Mouse (Mus musculus): ENCODE data around the gene Ly6g5b. TPM values are rescaled to one million over a fixed set of nuclear protein-coding genes. Genes with fewer than 3 reads are reported as not detected.

The Ly6g5b gene
- polyA plus RNA-seq, 1 experiment from 2014 or later, result 0.60 TPM

GRCm38 (mm10) chr17:35096597-35096996, 18.6 kb downstream of the Ly6g5b start:
- ATAC-seq (no peak), DNase-seq (ENCODE audit: low spot score) (no peak)
- WGBS, result 88% methylated on average over 11 of the region's 12 CpGs
- Histone ChIP-seq H3K9ac (replicated peaks; ENCODE audit: low read depth) (no peak overlapping the region), H3K27me3 (replicated peaks; ENCODE audit: insufficient read depth, low read length) (no peaks in the 10 kb centered on the region), H3K4me3 (ENCODE audit: low read depth, low read length) (no peak overlapping the region), H3K4me2 (replicated peaks; ENCODE audit: low read depth, low read length) (no peak overlapping the region), H3K36me3 (ENCODE audit: insufficient read depth, low read length) (peaks cover 41% of the 10 kb centered on the region), H3K9me3 (ENCODE audit: low read length) (no peaks in the 10 kb centered on the region), H3K27ac (ENCODE audit: low read length) (no peak overlapping the region), H3K4me1 (ENCODE audit: insufficient read depth, low read depth, low read length) (no peaks in the 10 kb centered on the region)
- no peak for TF ChIP-seq CTCF (IDR thresholded peaks at IDR 0.05)
- TF ChIP-seq EP300 (IDR thresholded peaks at IDR 0.05), result no peak

- H3K9ac ChIP-seq (replicated peaks; ENCODE audit: low read depth), result no peak overlapping the region
- peaks cover 39% of the 10 kb centered on the region for H3K36me3 ChIP-seq (ENCODE audit: insufficient read depth, low read length)
- no peak overlapping the region for H3K4me2 ChIP-seq (replicated peaks; ENCODE audit: low read depth, low read length)
- no peaks in the 10 kb centered on the region for H3K9me3 ChIP-seq (ENCODE audit: low read length)
- H3K4me1 ChIP-seq (ENCODE audit: insufficient read depth, low read depth, low read length), result no peaks in the 10 kb centered on the region
- no peak for DNase-seq (ENCODE audit: low spot score)
- no peaks in the 10 kb centered on the region for H3K27me3 ChIP-seq (replicated peaks; ENCODE audit: insufficient read depth, low read length)
- 83% methylated on average over 15 of the region's 15 CpGs for WGBS
- no peak for TF ChIP-seq CTCF (IDR thresholded peaks at IDR 0.05)
- TF ChIP-seq EP300 (IDR thresholded peaks at IDR 0.05), result no peak
- no peak overlapping the region for H3K27ac ChIP-seq (ENCODE audit: low read length)
- no peak for ATAC-seq
- H3K4me3 ChIP-seq (ENCODE audit: low read depth, low read length), result no peak overlapping the region
Measured at GRCm38 (mm10) chr17:35094475-35095365, 20.5 kb downstream of the Ly6g5b start.

GRCm38 (mm10) chr17:35092403-35093198, 22.6 kb downstream of the Ly6g5b start:
- H3K27me3 ChIP-seq (replicated peaks; ENCODE audit: insufficient read depth, low read length), result no peaks in the 10 kb centered on the region

DNA sequence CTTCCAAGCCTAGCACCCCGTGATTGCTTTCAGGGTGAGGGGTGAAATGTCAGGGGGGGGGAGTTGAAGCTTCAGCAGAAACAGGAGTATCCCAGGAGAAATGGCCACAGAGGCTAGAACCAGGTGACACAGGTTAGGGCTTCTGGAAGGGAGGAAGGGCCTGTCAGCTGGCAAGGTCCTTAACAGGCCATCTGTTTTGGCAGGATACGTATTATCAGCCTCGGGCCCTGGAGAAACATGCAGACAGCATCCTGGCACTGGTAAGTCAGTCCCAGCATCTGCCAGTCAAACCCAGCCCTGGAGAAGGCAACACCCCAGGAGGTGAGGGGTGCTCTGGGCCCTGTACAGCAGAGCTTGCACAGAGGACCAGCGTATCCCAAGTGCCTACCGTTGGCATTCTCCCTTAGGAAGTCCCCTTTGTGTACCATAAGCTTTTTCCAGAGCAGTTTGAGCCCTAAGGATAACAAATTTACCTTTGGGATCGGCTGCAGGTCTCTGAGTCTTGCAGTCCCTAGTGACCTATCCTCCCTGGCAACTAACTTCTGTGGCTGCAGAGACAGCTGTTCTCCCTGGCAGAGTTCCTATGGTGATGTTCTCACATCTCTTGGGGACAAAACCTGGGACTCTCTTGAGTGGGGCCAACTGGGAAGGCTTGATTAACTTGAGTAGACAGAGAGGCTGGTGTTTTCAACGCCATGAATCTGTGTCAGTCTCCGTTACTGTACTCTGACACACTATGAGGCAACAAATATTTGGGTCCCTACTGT, 24.9 kb downstream of the Ly6g5b start:
- Histone ChIP-seq H3K27ac (ENCODE audit: low read length) (0 out of 2 replicates have a peak overlapping the region, but pooled peaks have one; percentile 99), H3K9me3 (ENCODE audit: low read length) (no peaks in the 10 kb centered on the region), H3K4me2 (replicated peaks; ENCODE audit: low read depth, low read length) (peak overlapping the region; percentile 59), H3K4me1 (ENCODE audit: insufficient read depth, low read depth, low read length) (no peaks in the 10 kb centered on the region), H3K9ac (replicated peaks; ENCODE audit: low read depth) (peak overlapping the region; percentile 89; the same call in 1 of the 2 replicates), H3K4me3 (ENCODE audit: low read depth, low read length) (peak overlapping the region; percentile 72), H3K36me3 (ENCODE audit: insufficient read depth, low read length) (peaks cover 14% of the 10 kb centered on the region; the same call in 1 of the 2 replicates), H3K27me3 (replicated peaks; ENCODE audit: insufficient read depth, low read length) (no peaks in the 10 kb centered on the region)
- no peak for TF ChIP-seq EP300 (IDR thresholded peaks at IDR 0.05)
- no peak for TF ChIP-seq CTCF (IDR thresholded peaks at IDR 0.05)
- DNase-seq (ENCODE audit: low spot score), result no peak
- 56% methylated on average over 8 of the region's 8 CpGs for WGBS
- no peak for ATAC-seq

More at GRCm38 (mm10) chr17:35092403-35093198, 22.6 kb downstream of the Ly6g5b start:
- Histone ChIP-seq H3K4me1 (ENCODE audit: insufficient read depth, low read depth, low read length) (no peaks in the 10 kb centered on the region), H3K27ac (ENCODE audit: low read length) (no peak overlapping the region), H3K9ac (replicated peaks; ENCODE audit: low read depth) (no peak overlapping the region), H3K4me2 (replicated peaks; ENCODE audit: low read depth, low read length) (no peak overlapping the region), H3K4me3 (ENCODE audit: low read depth, low read length) (no peak overlapping the region), H3K36me3 (ENCODE audit: insufficient read depth, low read length) (peaks cover 29% of the 10 kb centered on the region), H3K9me3 (ENCODE audit: low read length) (no peaks in the 10 kb centered on the region)
- no peak for ATAC-seq
- DNase-seq (ENCODE audit: low spot score), result no peak
- TF ChIP-seq CTCF (IDR thresholded peaks at IDR 0.05), result no peak
- TF ChIP-seq EP300 (IDR thresholded peaks at IDR 0.05), result no peak
- 88% methylated on average over 14 of the region's 14 CpGs for WGBS

- Histone ChIP-seq H3K36me3 (ENCODE audit: insufficient read depth, low read length) (peaks cover 14% of the 10 kb centered on the region; the same call in 1 of the 2 replicates), H3K4me3 (ENCODE audit: low read depth, low read length) (peak within 1 kb of the TSS; percentile 72), H3K27me3 (replicated peaks; ENCODE audit: insufficient read depth, low read length) (no peaks in the 10 kb centered on the region), H3K27ac (ENCODE audit: low read length) (peak within 1 kb of the TSS; percentile 99), H3K4me1 (ENCODE audit: insufficient read depth, low read depth, low read length) (no peaks in the 10 kb centered on the region), H3K4me2 (replicated peaks; ENCODE audit: low read depth, low read length) (peak within 1 kb of the TSS; percentile 59), H3K9ac (replicated peaks; ENCODE audit: low read depth) (peak within 1 kb of the TSS; percentile 89), H3K9me3 (ENCODE audit: low read length) (no peaks in the 10 kb centered on the region)
- 3% methylated on average over 59 of the region's 67 CpGs for WGBS
- TF ChIP-seq EP300 (IDR thresholded peaks at IDR 0.05) (0 out of 2 replicates have a peak, but pooled peaks have one; percentile 9), CTCF (IDR thresholded peaks at IDR 0.05) (peak; percentile 47)
- ATAC-seq (peak; percentile 99), DNase-seq (ENCODE audit: low spot score) (peak; percentile 98)
Measured at GRCm38 (mm10) chr17:35088825-35089644, 26.2 kb downstream of the Ly6g5b start, which contains the start of gene Abhd16a. Gene Abhd16a (plus strand): TSS chr17:35089263.
